Mouse (Mus musculus): ENCODE results near the gene Arid3c. TPM values are rescaled to one million over a fixed set of nuclear protein-coding genes. Genes with fewer than 3 reads are reported as not detected.
"Not testable (repeated sequence)": the region's sequence is repeated elsewhere in the genome, so short reads cannot be mapped to it uniquely, and the experiment has no call there.

The Arid3c gene
- total RNA-seq (2014; rRNA removed) (0.22 and 2.1 TPM in 2 replicates), polyA plus RNA-seq (2015; fragmentation: Nextera tagmentation; extraction: Ambion mirVana) (0.68 and 0.99 TPM in 2 replicates)

- H3K9ac ChIP-seq (replicated peaks; ENCODE audit: low read length), result peak within 1 kb of the TSS; percentile 41; the same call in 1 of the 2 replicates
- peak within 1 kb of the TSS; percentile 68 for H3K4me2 ChIP-seq (ENCODE audit: low read depth, low read length)
- TF ChIP-seq CTCF (IDR thresholded peaks at IDR 0.05; ENCODE audit: low read depth), result no peak
- peaks cover 24% of the 10 kb centered on the region for H3K27me3 ChIP-seq (ENCODE audit: insufficient read depth, low read length)
- WGBS, result under 1% methylated on average over 50 of the region's 50 CpGs
- H3K4me3 ChIP-seq (ENCODE audit: low read length), result peak within 1 kb of the TSS; percentile 40
- DNase-seq (ENCODE audit: low spot score) (no peak), ATAC-seq (peak; percentile 33; the same call in 1 of the 2 replicates)
- no peak within 1 kb of the TSS for H3K27ac ChIP-seq
- H3K36me3 ChIP-seq (ENCODE audit: insufficient read depth, low read length), result no peaks in the 10 kb centered on the region
- H3K4me1 ChIP-seq (ENCODE audit: insufficient read depth, low read length), result no peaks in the 10 kb centered on the region
- no peaks in the 10 kb centered on the region for H3K9me3 ChIP-seq (ENCODE audit: low read length)
These were observed at the start of gene Arid3c for GRCm38 (mm10) chr4:41731052-41731765. Arid3c (minus strand) TSS chr4:41731142.

GRCm38 (mm10) chr4:41775840-41776239 lies 44.9 kb upstream of the Arid3c start:
- H3K4me2 ChIP-seq (ENCODE audit: low read depth, low read length); H3K9ac ChIP-seq (replicated peaks; ENCODE audit: low read length); DNase-seq (ENCODE audit: low spot score); ATAC-seq; H3K4me3 ChIP-seq (ENCODE audit: low read length); H3K27me3 ChIP-seq (ENCODE audit: insufficient read depth, low read length); H3K4me1 ChIP-seq (ENCODE audit: insufficient read depth, low read length); H3K9me3 ChIP-seq (ENCODE audit: low read length); H3K27ac ChIP-seq; H3K36me3 ChIP-seq (ENCODE audit: insufficient read depth, low read length): not testable (repeated sequence)
- WGBS, result 83% methylated on average over 1 of the region's 1 CpGs

- not testable (repeated sequence) for H3K36me3 ChIP-seq (ENCODE audit: insufficient read depth, low read length); H3K9me3 ChIP-seq (ENCODE audit: low read length); H3K27me3 ChIP-seq (ENCODE audit: insufficient read depth, low read length); ATAC-seq; H3K4me1 ChIP-seq (ENCODE audit: insufficient read depth, low read length); DNase-seq (ENCODE audit: low spot score); H3K9ac ChIP-seq (replicated peaks; ENCODE audit: low read length)
- Histone ChIP-seq H3K27ac (peak overlapping the region; percentile 58; the same call in 1 of the 2 replicates), H3K4me2 (ENCODE audit: low read depth, low read length) (peak overlapping the region; percentile 45), H3K4me3 (ENCODE audit: low read length) (peak overlapping the region; percentile 37)
- 56% methylated on average over 3 of the region's 3 CpGs for WGBS
These were observed 43.6 kb upstream of the Arid3c start for GRCm38 (mm10) chr4:41774506-41774905.

GRCm38 (mm10) chr4:41774002-41774401 lies 43.1 kb upstream of the Arid3c start, which contains the start of gene Ccl27a:
Ccl27a (minus strand) TSS chr4:41774247.
- H3K9ac ChIP-seq (replicated peaks; ENCODE audit: low read length); H3K9me3 ChIP-seq (ENCODE audit: low read length): not testable (repeated sequence)
- under 1% methylated on average over 12 of the region's 14 CpGs for WGBS

GRCm38 (mm10) chr4:41773502-41773901 lies 42.6 kb upstream of the Arid3c start:
- Histone ChIP-seq H3K4me2 (ENCODE audit: low read depth, low read length) (peak overlapping the region; percentile 40; the same call in 1 of the 2 replicates), H3K27ac (peak overlapping the region; percentile 51; the same call in 1 of the 2 replicates), H3K4me3 (ENCODE audit: low read length) (peak overlapping the region; percentile 37)
- ATAC-seq; H3K4me1 ChIP-seq (ENCODE audit: insufficient read depth, low read length); H3K9ac ChIP-seq (replicated peaks; ENCODE audit: low read length); H3K9me3 ChIP-seq (ENCODE audit: low read length); H3K27me3 ChIP-seq (ENCODE audit: insufficient read depth, low read length); H3K36me3 ChIP-seq (ENCODE audit: insufficient read depth, low read length): not testable (repeated sequence)
- peak; percentile 51 for DNase-seq (ENCODE audit: low spot score)
- WGBS, result 0% methylated on average over 15 of the region's 25 CpGs

More at GRCm38 (mm10) chr4:41774002-41774401, 43.1 kb upstream of the Arid3c start, which contains the start of gene Ccl27a:
- not testable (repeated sequence) for ATAC-seq; H3K27me3 ChIP-seq (ENCODE audit: insufficient read depth, low read length); H3K4me1 ChIP-seq (ENCODE audit: insufficient read depth, low read length); H3K36me3 ChIP-seq (ENCODE audit: insufficient read depth, low read length)
- peak; percentile 91 for DNase-seq (ENCODE audit: low spot score)
- Histone ChIP-seq H3K4me2 (ENCODE audit: low read depth, low read length) (peak within 1 kb of the TSS; percentile 45), H3K4me3 (ENCODE audit: low read length) (peak within 1 kb of the TSS; percentile 37), H3K27ac (peak within 1 kb of the TSS; percentile 58; the same call in 1 of the 2 replicates)

GRCm38 (mm10) chr4:41772946-41773345 lies 42.0 kb upstream of the Arid3c start:
- H3K9me3 ChIP-seq (ENCODE audit: low read length); H3K9ac ChIP-seq (replicated peaks; ENCODE audit: low read length); ATAC-seq: not testable (repeated sequence)

GRCm38 (mm10) chr4:41767301-41767700 lies 36.4 kb upstream of the Arid3c start:
- not testable (repeated sequence) for H3K27ac ChIP-seq; H3K36me3 ChIP-seq (ENCODE audit: insufficient read depth, low read length); H3K9me3 ChIP-seq (ENCODE audit: low read length); H3K4me3 ChIP-seq (ENCODE audit: low read length); DNase-seq (ENCODE audit: low spot score); H3K9ac ChIP-seq (replicated peaks; ENCODE audit: low read length); H3K4me1 ChIP-seq (ENCODE audit: insufficient read depth, low read length); H3K27me3 ChIP-seq (ENCODE audit: insufficient read depth, low read length); H3K4me2 ChIP-seq (ENCODE audit: low read depth, low read length); ATAC-seq
- WGBS, result 84% methylated on average over 10 of the region's 10 CpGs

More at GRCm38 (mm10) chr4:41772946-41773345, 42.0 kb upstream of the Arid3c start:
- not testable (repeated sequence) for H3K4me1 ChIP-seq (ENCODE audit: insufficient read depth, low read length); DNase-seq (ENCODE audit: low spot score); H3K36me3 ChIP-seq (ENCODE audit: insufficient read depth, low read length); H3K27me3 ChIP-seq (ENCODE audit: insufficient read depth, low read length); H3K27ac ChIP-seq
- peak overlapping the region; percentile 27 for H3K4me3 ChIP-seq (ENCODE audit: low read length)
- 1% methylated on average over 5 of the region's 16 CpGs for WGBS
- peak overlapping the region; percentile 40; the same call in 1 of the 2 replicates for H3K4me2 ChIP-seq (ENCODE audit: low read depth, low read length)

- not testable (repeated sequence) for DNase-seq (ENCODE audit: low spot score); H3K4me2 ChIP-seq (ENCODE audit: low read depth, low read length); ATAC-seq; H3K36me3 ChIP-seq (ENCODE audit: insufficient read depth, low read length); H3K4me3 ChIP-seq (ENCODE audit: low read length); H3K9ac ChIP-seq (replicated peaks; ENCODE audit: low read length); H3K9me3 ChIP-seq (ENCODE audit: low read length); H3K27me3 ChIP-seq (ENCODE audit: insufficient read depth, low read length)
- WGBS, result 69% methylated on average over 3 of the region's 6 CpGs
- Histone ChIP-seq H3K27ac (peak overlapping the region; percentile 63; the same call in 1 of the 2 replicates), H3K4me1 (ENCODE audit: insufficient read depth, low read length) (peaks cover 16% of the 10 kb centered on the region)
These were observed 32.2 kb upstream of the Arid3c start for GRCm38 (mm10) chr4:41763176-41763575.

GRCm38 (mm10) chr4:41762688-41763114 lies 31.8 kb upstream of the Arid3c start:
- H3K27me3 ChIP-seq (ENCODE audit: insufficient read depth, low read length); H3K9me3 ChIP-seq (ENCODE audit: low read length); H3K4me3 ChIP-seq (ENCODE audit: low read length); H3K36me3 ChIP-seq (ENCODE audit: insufficient read depth, low read length); H3K9ac ChIP-seq (replicated peaks; ENCODE audit: low read length): not testable (repeated sequence)
- ATAC-seq, result peak; percentile 30
- WGBS, result 31% methylated on average over 8 of the region's 8 CpGs
- peak overlapping the region; percentile 63; the same call in 1 of the 2 replicates for H3K27ac ChIP-seq
- peak; percentile 66 for DNase-seq (ENCODE audit: low spot score)
- peaks cover 16% of the 10 kb centered on the region for H3K4me1 ChIP-seq (ENCODE audit: insufficient read depth, low read length)
- H3K4me2 ChIP-seq (ENCODE audit: low read depth, low read length), result peak overlapping the region; percentile 24

All from hindbrain, postnatal 0 days (tissue).